Mouse (Mus musculus) right cerebral cortex, adult 2 months (tissue): ENCODE results near the gene Gnpat.
A peak's percentile ranks its signal among the peaks of the same experiment; 100 is the strongest.

Source experiments
- DNase-seq, 2 experiments: peaks; one replicate each; pipeline ENCODE4 v3.0.0; 2021 to 2022; ENCODE audit warnings: low spot score in 2 of 2

The Gnpat gene

GRCm38 (mm10) chr8:124862321-124863162 lies at the start of gene Gnpat, which contains the start of gene 2810004N23Rik:
TSS of gene Gnpat (plus strand) at chr8:124863033.
TSS of gene 2810004N23Rik (minus strand) at chr8:124863120.
- peak; percentile 91 to 96 for DNase-seq

GRCm38 (mm10) chr8:124813326-124813725 lies 49.5 kb upstream of the Gnpat start:
- DNase-seq, result no peak

- DNase-seq, result no peak
Measured at GRCm38 (mm10) chr8:124815870-124816269, 47.0 kb upstream of the Gnpat start.

- no peak for DNase-seq
Measured at GRCm38 (mm10) chr8:124816866-124817265, 46.0 kb upstream of the Gnpat start.

- DNase-seq, result no peak
Measured at GRCm38 (mm10) chr8:124817361-124817760, 45.5 kb upstream of the Gnpat start.

GRCm38 (mm10) chr8:124819612-124820115 lies 43.2 kb upstream of the Gnpat start:
- DNase-seq, result no peak

- DNase-seq, result no peak
Measured at GRCm38 (mm10) chr8:124820125-124820524, 42.7 kb upstream of the Gnpat start.

GRCm38 (mm10) chr8:124823497-124823896 lies 39.3 kb upstream of the Gnpat start:
- no peak for DNase-seq

- DNase-seq, result no peak
Measured at GRCm38 (mm10) chr8:124826658-124827057, 36.2 kb upstream of the Gnpat start.

GRCm38 (mm10) chr8:124827387-124827786 lies 35.4 kb upstream of the Gnpat start:
- DNase-seq, result peak; percentile 57 to 58

GRCm38 (mm10) chr8:124828561-124829240 lies 34.1 kb upstream of the Gnpat start:
- peak; percentile 36 to 40 for DNase-seq

GRCm38 (mm10) chr8:124830050-124830449 lies 32.8 kb upstream of the Gnpat start:
- DNase-seq, result no peak

- DNase-seq, result no peak
Measured at GRCm38 (mm10) chr8:124831531-124831930, 31.3 kb upstream of the Gnpat start.

GRCm38 (mm10) chr8:124831941-124832340 lies 30.9 kb upstream of the Gnpat start:
- DNase-seq, result no peak

GRCm38 (mm10) chr8:124833430-124834205 lies 29.2 kb upstream of the Gnpat start:
- DNase-seq, result no peak

GRCm38 (mm10) chr8:124835848-124836247 lies 27.0 kb upstream of the Gnpat start:
- no peak for DNase-seq

- DNase-seq, result no peak
Measured at GRCm38 (mm10) chr8:124836273-124836672, 26.6 kb upstream of the Gnpat start.

GRCm38 (mm10) chr8:124836907-124837306 lies 25.9 kb upstream of the Gnpat start:
- DNase-seq, result no peak

GRCm38 (mm10) chr8:124837956-124838355 lies 24.9 kb upstream of the Gnpat start:
- no peak for DNase-seq

- no peak for DNase-seq
Measured at GRCm38 (mm10) chr8:124839371-124839770, 23.5 kb upstream of the Gnpat start.

GRCm38 (mm10) chr8:124840900-124841299 lies 21.9 kb upstream of the Gnpat start:
- DNase-seq, result no peak

GRCm38 (mm10) chr8:124841775-124842174 lies 21.1 kb upstream of the Gnpat start:
- no peak for DNase-seq
